Mouse (Mus musculus) T-cell, adult 66 days (primary cell): ENCODE data around the gene P2rx2. TPM values are rescaled to one million over a fixed set of nuclear protein-coding genes. Genes with fewer than 3 reads are reported as not detected.

Source experiments
- total RNA-seq, 2 experiments: library from RNA; stranded (reverse); gene quantifications; 3 replicates in 1 of 2; 4 replicates in 1 of 2; pipeline ENCODE4 v1.2.4; 2023

P2rx2 gene
- total RNA-seq, result under 1 TPM in 1 of 2 experiments, not detected in 1; 0.65 TPM

GRCm38 (mm10) chr5:110342648-110343284 lies at the start of gene P2rx2:
P2rx2 (minus strand) TSS chr5:110343212.

GRCm38 (mm10) chr5:110344524-110344923 lies 1.5 kb upstream of the P2rx2 start, which contains the start of gene Lrcol1:
Lrcol1 (plus strand) TSS chr5:110344730.

Other genes with a start within 250 kb of the P2rx2 start
- 1 to 10 TPM in 1 of 2 experiments, under 1 TPM in 1; 0.39 to 1.7 TPM for gene Gm35315, start 248.8 kb downstream of the P2rx2 start, total RNA-seq
- 1 to 10 TPM in 1 of 2 experiments, under 1 TPM in 1; 0.67 to 1.0 TPM for gene Plcxd1, start 243.2 kb downstream of the P2rx2 start, total RNA-seq
- 100 to 1,000 TPM; 116 to 142 TPM for gene Gtpbp6, start 235.0 kb downstream of the P2rx2 start, total RNA-seq
- 1 to 10 TPM; 7.4 to 9.2 TPM for gene Zfp605, start 233.1 kb downstream of the P2rx2 start, total RNA-seq
- gene Chfr, start 207.4 kb downstream of the P2rx2 start, total RNA-seq, result 100 to 1,000 TPM in 1 of 2 experiments, 10 to 100 TPM in 1; 91.0 to 103 TPM
- 10 to 100 TPM; 31.9 to 44.3 TPM for gene Golga3, start 166.5 kb downstream of the P2rx2 start, total RNA-seq
- 10 to 100 TPM; 47.5 to 57.6 TPM for gene Ankle2, start 112.2 kb downstream of the P2rx2 start, total RNA-seq
- 10 to 100 TPM; 32.4 to 43.9 TPM for gene Pgam5, start 73.3 kb downstream of the P2rx2 start, total RNA-seq
- gene Pxmp2, start 57.0 kb downstream of the P2rx2 start, total RNA-seq, result 1 to 10 TPM; 1.5 to 1.6 TPM
- 1 to 10 TPM; 7.3 to 10.0 TPM for gene Pole, start 56.9 kb downstream of the P2rx2 start, total RNA-seq
- gene Lrcol1, start 1.5 kb upstream of the P2rx2 start, total RNA-seq, result not detected
- 100 to 1,000 TPM; 172 to 223 TPM for gene Fbrsl1, start 105.3 kb upstream of the P2rx2 start, total RNA-seq
- 1 to 10 TPM; 3.2 to 5.7 TPM for gene Galnt9, start 201.1 kb upstream of the P2rx2 start, total RNA-seq